Mouse (Mus musculus) cerebellum, adult 9-10 months (tissue): ENCODE results near the gene Rpl37.
A peak's percentile ranks its signal among the peaks of the same experiment; 100 is the strongest.
"Not testable (repeated sequence)": the region's sequence is repeated elsewhere in the genome, so short reads cannot be mapped to it uniquely, and the experiment has no call there.

Experiments
- DNase-seq: peaks from one replicate; pipeline ENCODE4 v3.0.0; 2022

The Rpl37 gene

GRCm38 (mm10) chr15:5126456-5126855, 10.0 kb downstream of the Rpl37 start:
- no peak for DNase-seq

DNA sequence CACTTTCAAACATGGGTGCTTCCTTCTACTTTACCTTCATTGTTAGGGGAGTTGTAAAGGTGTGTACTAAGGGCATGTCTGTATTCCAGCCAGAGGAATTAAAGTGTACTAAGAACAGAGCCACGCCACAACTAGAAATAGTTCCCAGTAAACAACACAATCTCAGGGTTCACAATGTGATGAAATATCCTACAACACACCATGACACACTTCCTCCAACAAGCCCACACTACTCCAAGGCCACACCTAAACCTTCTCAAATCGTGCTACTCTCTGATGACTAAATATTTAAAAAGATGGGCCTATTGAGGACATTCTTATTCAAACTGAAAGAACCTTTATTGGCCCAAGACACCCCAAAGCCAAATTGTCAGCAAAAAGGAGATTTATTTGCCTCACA, 11.0 kb downstream of the Rpl37 start:
- DNase-seq: no peak

DNA sequence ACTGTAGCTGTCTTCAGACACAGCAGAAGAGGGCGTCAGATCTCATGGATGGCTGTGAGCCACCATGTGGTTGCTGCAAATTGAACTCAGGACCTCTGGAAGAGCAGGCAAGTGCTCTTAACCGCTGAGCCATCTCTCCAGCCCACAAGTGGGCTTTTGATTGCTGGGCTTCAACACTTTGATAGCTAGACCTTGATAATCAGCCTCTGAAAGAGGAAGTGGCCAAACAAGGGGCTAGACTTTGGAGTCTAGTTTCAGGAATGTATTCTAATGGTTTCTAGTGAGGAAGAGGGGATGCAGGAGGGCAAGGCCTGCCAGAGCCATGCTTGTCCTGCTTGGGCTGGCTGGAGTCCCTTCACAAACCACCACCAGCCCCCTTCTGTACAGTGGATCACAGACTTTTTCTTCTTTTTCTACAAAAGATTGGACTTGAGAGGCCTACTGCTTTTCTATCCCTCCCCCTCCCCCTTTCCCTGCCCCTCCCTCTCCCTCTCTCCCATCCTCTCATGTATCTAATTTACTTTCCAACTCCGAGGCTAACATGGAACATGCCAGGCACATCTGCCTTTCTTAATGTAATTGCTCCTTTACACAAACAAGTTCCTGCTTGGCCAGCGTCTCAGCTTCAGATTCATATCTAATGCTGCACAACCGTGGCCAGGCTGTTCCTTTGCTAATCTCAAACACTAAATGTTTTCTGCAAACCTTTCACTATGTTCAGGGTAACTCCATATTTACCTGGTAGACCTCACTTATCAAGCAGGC, 11.9 kb downstream of the Rpl37 start:
- DNase-seq: no peak

DNA sequence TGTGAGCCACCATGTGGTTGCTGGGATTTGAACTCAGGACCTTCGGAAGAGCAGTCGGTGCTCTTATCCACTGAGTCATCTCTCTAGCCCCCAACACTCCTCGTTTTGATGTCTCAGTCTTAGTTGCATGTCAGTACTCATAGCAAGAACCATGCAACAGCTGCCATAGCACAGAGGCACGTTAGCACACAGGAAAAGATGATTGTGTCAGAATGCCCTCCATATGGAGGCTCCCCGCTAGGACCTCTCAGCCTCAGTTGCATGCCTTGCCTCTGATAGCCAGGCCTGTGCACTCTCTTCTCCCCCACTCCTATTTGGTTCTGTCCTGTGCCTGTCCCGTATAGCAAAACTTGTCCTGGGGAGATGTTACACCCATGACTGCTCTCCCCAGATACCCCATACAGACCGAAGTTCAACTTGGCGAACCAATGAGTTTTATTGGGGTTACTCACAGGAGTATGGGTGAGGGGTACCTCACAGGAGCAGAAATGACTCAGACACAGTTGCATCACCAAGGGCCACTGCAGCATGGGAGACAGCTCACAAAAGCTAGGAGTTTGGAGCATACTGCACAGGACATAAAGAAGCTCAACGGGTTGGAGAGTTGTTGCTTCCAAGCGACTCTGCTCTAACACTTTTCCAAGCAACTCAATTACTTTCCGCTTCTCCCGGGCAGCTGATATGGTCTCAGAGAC, 12.8 kb downstream of the Rpl37 start:
- DNase-seq: no peak

- DNase-seq: not testable (repeated sequence)
These were observed 14.6 kb downstream of the Rpl37 start for GRCm38 (mm10) chr15:5130887-5131668.

GRCm38 (mm10) chr15:5133301-5133700, 16.9 kb downstream of the Rpl37 start:
- no peak for DNase-seq

- DNase-seq: no peak
These were observed 17.7 kb downstream of the Rpl37 start for GRCm38 (mm10) chr15:5134179-5134578.

GRCm38 (mm10) chr15:5134945-5135483, 18.6 kb downstream of the Rpl37 start:
- DNase-seq: no peak

- no peak for DNase-seq
These were observed 21.8 kb downstream of the Rpl37 start for GRCm38 (mm10) chr15:5138021-5138856.

DNA sequence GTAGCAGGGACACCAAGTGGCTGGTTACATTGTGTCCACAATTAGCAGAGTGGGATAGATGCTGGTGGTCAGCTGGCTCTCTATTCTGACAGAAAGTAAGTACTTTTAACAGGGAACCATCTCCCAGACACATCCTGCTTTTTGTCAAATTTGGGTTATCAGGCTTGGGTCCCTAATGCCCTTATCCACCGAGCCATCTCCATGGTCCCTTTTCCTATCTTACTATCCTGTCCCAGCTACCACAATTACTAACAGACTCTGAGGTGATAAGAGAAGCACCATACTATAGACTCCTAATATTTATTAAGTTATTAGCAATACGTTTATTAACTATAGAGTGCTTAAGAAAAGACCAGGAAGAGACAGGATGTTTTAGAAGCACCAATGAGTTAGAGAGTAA, 22.9 kb downstream of the Rpl37 start:
- no peak for DNase-seq

DNA sequence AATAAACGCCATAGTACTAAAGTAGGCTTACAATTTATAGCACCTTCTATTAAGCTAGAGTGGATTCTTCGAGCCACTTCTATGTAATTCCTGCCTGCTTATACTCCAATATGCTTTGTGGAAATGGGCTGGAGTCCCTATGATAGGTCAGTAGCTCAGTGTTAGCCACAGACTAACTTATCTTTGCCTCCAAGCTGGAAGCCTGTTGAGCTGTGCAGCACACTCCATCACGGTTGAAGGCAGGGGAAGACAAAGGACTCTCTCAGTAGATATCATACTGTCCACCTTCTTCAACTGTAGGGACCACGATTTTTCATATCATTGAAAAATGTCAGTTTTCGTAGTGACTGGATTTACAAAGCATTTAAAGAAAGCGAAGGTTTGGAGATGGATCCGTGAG, 23.4 kb downstream of the Rpl37 start:
- DNase-seq: no peak

GRCm38 (mm10) chr15:5140357-5140756, 23.9 kb downstream of the Rpl37 start:
- DNase-seq: no peak

GRCm38 (mm10) chr15:5142047-5142446, 25.6 kb downstream of the Rpl37 start:
- DNase-seq: no peak

GRCm38 (mm10) chr15:5142714-5143113, 26.3 kb downstream of the Rpl37 start:
- DNase-seq: no peak

DNA sequence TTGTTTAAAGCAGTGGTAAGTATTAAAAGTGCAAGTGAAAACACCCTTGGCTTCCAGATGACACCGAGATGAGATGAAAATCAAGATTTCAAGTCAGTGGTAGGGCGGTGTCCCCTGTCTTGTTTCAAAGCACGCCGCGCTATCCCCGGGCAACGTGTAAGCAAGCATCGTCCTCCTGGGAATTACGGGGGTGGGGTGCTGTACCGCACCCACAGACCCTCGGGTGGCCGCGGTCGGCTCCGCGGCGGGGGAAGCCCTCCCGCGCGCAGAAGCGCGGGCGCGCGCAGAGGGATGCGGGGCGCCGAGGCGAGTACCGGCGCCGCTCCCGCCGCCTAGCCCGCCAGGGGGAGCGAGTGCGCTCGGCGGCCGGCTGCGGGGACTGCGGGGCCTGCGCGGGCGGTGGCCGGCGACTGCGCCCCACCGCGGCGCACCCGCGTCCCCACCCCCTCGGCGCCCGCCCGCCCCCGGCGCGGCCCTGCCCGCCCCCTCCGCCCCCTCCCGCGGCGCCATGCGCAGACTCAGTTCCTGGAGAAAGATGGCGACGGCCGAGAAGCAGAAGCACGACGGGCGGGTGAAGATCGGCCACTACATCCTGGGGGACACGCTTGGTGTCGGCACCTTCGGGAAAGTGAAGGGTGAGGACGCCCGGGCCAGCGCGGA, 27.0 kb downstream of the Rpl37 start, which contains the start of gene Prkaa1:
TSS of gene Prkaa1 (plus strand) at position 501 of the 660 bp plus-strand sequence.
- DNase-seq: peak; percentile 79

GRCm38 (mm10) chr15:5144021-5144778, 27.8 kb downstream of the Rpl37 start:
- peak; percentile 77 for DNase-seq

DNA sequence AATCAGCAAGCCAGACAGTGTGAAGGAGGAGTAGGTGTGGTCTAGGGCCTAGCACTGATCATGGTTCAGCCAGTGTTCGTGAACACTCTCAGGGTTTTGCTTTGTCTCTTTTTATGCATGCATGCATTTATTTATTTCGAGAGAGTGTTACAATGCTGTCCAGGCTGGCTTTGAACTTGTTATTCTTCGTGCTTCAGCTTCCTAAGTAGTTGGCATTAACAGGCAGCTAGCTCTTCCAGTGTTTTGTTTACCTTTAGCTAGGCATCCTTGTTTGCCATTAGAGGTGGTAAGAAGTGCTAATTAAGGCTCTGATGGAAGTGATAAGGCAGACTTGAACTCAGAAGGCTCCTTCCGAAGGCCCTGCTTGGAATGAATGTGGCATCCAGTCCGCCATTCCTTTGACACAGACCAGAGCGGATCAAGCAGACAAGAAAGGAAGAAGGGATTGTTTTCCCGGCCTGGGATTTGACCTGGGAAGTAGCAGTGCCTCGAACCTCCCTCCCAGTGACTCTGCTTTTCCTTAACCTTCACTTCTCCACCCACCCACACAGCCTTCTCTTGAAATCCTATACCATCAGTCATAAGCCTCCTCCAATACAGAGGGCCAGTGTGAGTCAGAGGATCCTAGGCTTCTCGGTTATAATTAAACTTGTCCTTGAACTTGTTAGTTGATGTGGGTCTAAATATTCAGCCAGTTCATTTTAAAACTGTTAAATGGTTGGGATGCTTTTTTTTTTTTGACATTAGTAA, 28.9 kb downstream of the Rpl37 start:
- no peak for DNase-seq

DNA sequence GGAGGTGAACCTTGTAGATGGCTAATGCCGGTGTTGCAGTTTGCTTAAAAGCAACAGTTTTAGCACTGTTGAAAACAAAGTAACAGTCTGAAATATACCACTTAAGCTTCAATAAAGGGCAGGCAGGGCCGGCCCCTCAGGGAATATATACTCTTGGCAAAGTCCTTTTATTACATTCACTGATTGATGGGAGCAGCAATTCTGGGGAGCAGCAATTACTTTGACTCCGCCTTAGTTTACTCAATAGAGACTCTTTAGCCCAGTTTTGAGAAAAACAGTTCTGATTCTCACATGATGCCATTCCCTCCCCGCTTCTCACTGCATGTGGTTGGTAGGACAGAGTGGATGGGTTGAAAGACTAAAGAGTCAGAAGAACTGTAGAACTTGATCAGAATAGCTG, 32.7 kb downstream of the Rpl37 start:
- DNase-seq: no peak

DNA sequence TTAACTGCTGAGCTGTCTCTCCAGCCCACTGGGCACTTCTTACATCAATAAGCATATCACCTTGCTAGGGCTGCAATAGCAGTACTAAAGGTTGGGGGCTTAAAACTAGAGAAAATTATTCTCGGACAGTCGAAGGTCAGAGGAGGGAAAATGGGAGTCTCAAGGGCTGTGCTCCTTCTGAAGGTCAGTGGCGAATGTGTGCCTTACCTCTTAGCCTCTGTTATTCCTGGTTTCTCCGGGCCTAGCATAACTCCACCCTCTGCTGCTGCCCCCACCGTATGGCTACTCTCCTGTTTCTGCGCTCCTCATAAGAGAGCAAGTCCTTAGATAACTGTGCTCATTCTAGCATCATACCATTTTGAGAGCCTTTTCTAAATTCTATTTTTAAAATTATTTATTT, 35.7 kb downstream of the Rpl37 start:
- no peak for DNase-seq

DNA sequence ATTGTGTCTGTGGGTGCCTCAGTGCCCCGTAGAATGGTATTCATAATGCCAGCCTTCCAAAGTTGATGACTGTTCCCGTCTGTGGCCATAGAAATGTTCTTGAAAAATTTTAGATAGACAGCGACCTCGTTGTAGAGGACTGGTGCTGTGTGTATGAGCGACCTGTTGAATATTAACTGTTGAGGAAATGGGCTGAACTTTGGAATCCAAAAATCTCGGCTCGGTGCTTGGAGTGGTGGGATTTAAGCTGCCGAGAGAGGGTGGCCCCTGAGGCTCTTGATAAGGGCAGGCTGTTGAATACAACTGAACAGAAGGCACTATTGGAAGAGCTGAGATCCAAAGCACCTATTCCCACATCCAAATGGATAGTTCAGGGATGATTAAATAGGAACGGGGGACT, 38.2 kb downstream of the Rpl37 start:
- no peak for DNase-seq
